Mouse (Mus musculus) intestine, embryonic 15.5 days (tissue): ENCODE measurements around the gene 9930022D16Rik. TPM values are rescaled to one million over a fixed set of nuclear protein-coding genes. Genes with fewer than 3 reads are reported as not detected.

Source experiments
- ATAC-seq: fragments of 200-750 bp; cut with Nextera tagmentation; 2 replicates; pipeline ENCODE4 v1.8.0; 2017; ENCODE audit warnings: moderate TSS enrichment, moderate library complexity
- H3K27ac ChIP-seq: fragments of 300-500 bp; sonication (generic); 2 replicates; pipeline ENCODE4 v1.5.1; 2015; ENCODE audit warnings: mild to moderate bottlenecking, inconsistent platforms
- H3K27me3 ChIP-seq: fragments of 300-500 bp; sonication (generic); replicated peaks from 2 replicates; pipeline ENCODE4 v1.6.1; 2015; ENCODE audit warnings: inconsistent platforms
- H3K36me3 ChIP-seq: fragments of 300-500 bp; sonication (generic); 2 replicates; pipeline ENCODE4 v1.6.1; 2015; ENCODE audit warnings: inconsistent platforms
- H3K4me1 ChIP-seq: fragments of 300-500 bp; sonication (generic); replicated peaks from 2 replicates; pipeline ENCODE4 v1.6.1; 2015; ENCODE audit warnings: inconsistent platforms
- H3K4me2 ChIP-seq: fragments of 300-500 bp; sonication (generic); replicated peaks from 2 replicates; pipeline ENCODE4 v1.6.1; 2015; ENCODE audit warnings: mild to moderate bottlenecking, inconsistent platforms
- H3K4me3 ChIP-seq: fragments of 300-500 bp; sonication (generic); replicated peaks from 2 replicates; pipeline ENCODE4 v1.5.1; 2015; ENCODE audit warnings: inconsistent platforms
- H3K9ac ChIP-seq: fragments of 300-500 bp; sonication (generic); 2 replicates; pipeline ENCODE4 v1.6.1; 2015; ENCODE audit warnings: inconsistent platforms
- H3K9me3 ChIP-seq: fragments of 300-500 bp; sonication (generic); 2 replicates; pipeline ENCODE4 v1.6.1; 2016; ENCODE audit warnings: inconsistent platforms
- WGBS: fragments of 180-500 bp; shearing (Covaris S2); methylation state at CpG from one replicate; pipeline ENCODE4 v1.1.7; 2015; 5-methylcytosine and 5-hydroxymethylcytosine counted together
- polyA plus RNA-seq: library from polyadenylated mRNA; unstranded; fragments of >200 nt; fragmentation: Nextera tagmentation; extraction: Ambion mirVana; gene quantifications from 2 replicates; pipeline ENCODE4 v1.2.1, GENCODE M21; 2015

Gene 9930022D16Rik
- polyA plus RNA-seq, 1 experiment from 2014 or later: not detected

GRCm38 (mm10) chr11:109419961-109420566 lies 6.3 kb downstream of the 9930022D16Rik start:
- no peak for ATAC-seq
- 54% methylated on average over 16 of the region's 16 CpGs for WGBS
- peak overlapping the region; percentile 17; the same call in 1 of the 2 replicates for H3K4me2 ChIP-seq

GRCm38 (mm10) chr11:109420567-109420962 lies 6.8 kb downstream of the 9930022D16Rik start:
- no peaks in the 10 kb centered on the region for H3K27me3 ChIP-seq
- WGBS: 81% methylated on average over 14 of the region's 14 CpGs

More at GRCm38 (mm10) chr11:109419961-109420566, 6.3 kb downstream of the 9930022D16Rik start:
- Histone ChIP-seq H3K4me1 (0 out of 2 replicates have a peak, but pooled peaks cover 3% of the 10 kb centered on the region), H3K4me3 (no peak overlapping the region), H3K27ac (no peak overlapping the region), H3K27me3 (no peaks in the 10 kb centered on the region), H3K36me3 (no peaks in the 10 kb centered on the region), H3K9me3 (no peaks in the 10 kb centered on the region), H3K9ac (no peak overlapping the region)

GRCm38 (mm10) chr11:109421205-109421604 lies 7.5 kb downstream of the 9930022D16Rik start:
- Histone ChIP-seq H3K4me2 (no peak overlapping the region), H3K4me3 (no peak overlapping the region), H3K9ac (no peak overlapping the region), H3K4me1 (0 out of 2 replicates have a peak, but pooled peaks cover 6% of the 10 kb centered on the region), H3K36me3 (no peaks in the 10 kb centered on the region), H3K27ac (no peak overlapping the region), H3K9me3 (no peaks in the 10 kb centered on the region), H3K27me3 (no peaks in the 10 kb centered on the region)
- ATAC-seq: no peak
- 71% methylated on average over 5 of the region's 5 CpGs for WGBS

More at GRCm38 (mm10) chr11:109420567-109420962, 6.8 kb downstream of the 9930022D16Rik start:
- H3K36me3 ChIP-seq: no peaks in the 10 kb centered on the region
- 0 out of 2 replicates have a peak, but pooled peaks cover 6% of the 10 kb centered on the region for H3K4me1 ChIP-seq
- H3K9me3 ChIP-seq: no peaks in the 10 kb centered on the region
- no peak overlapping the region for H3K9ac ChIP-seq
- H3K27ac ChIP-seq: no peak overlapping the region
- no peak for ATAC-seq
- no peak overlapping the region for H3K4me3 ChIP-seq
- H3K4me2 ChIP-seq: no peak overlapping the region

- H3K9me3 ChIP-seq: no peaks in the 10 kb centered on the region
- H3K4me2 ChIP-seq: no peak overlapping the region
- ATAC-seq: no peak
- 98% methylated on average over 4 of the region's 4 CpGs for WGBS
- no peak overlapping the region for H3K27ac ChIP-seq
- peaks cover 8% of the 10 kb centered on the region; the same call in 1 of the 2 replicates for H3K4me1 ChIP-seq
- H3K9ac ChIP-seq: no peak overlapping the region
- no peaks in the 10 kb centered on the region for H3K27me3 ChIP-seq
- no peaks in the 10 kb centered on the region for H3K36me3 ChIP-seq
- H3K4me3 ChIP-seq: no peak overlapping the region
These were observed 8.5 kb downstream of the 9930022D16Rik start for GRCm38 (mm10) chr11:109422263-109422662.

- ATAC-seq: no peak
- Histone ChIP-seq H3K36me3 (no peaks in the 10 kb centered on the region), H3K27ac (no peak overlapping the region), H3K4me1 (peaks cover 8% of the 10 kb centered on the region; the same call in 1 of the 2 replicates), H3K4me2 (no peak overlapping the region), H3K9ac (no peak overlapping the region), H3K9me3 (no peaks in the 10 kb centered on the region), H3K4me3 (no peak overlapping the region), H3K27me3 (no peaks in the 10 kb centered on the region)
- WGBS: 73% methylated on average over 1 of the region's 1 CpGs
These were observed 9.6 kb downstream of the 9930022D16Rik start for GRCm38 (mm10) chr11:109423294-109423693.

DNA sequence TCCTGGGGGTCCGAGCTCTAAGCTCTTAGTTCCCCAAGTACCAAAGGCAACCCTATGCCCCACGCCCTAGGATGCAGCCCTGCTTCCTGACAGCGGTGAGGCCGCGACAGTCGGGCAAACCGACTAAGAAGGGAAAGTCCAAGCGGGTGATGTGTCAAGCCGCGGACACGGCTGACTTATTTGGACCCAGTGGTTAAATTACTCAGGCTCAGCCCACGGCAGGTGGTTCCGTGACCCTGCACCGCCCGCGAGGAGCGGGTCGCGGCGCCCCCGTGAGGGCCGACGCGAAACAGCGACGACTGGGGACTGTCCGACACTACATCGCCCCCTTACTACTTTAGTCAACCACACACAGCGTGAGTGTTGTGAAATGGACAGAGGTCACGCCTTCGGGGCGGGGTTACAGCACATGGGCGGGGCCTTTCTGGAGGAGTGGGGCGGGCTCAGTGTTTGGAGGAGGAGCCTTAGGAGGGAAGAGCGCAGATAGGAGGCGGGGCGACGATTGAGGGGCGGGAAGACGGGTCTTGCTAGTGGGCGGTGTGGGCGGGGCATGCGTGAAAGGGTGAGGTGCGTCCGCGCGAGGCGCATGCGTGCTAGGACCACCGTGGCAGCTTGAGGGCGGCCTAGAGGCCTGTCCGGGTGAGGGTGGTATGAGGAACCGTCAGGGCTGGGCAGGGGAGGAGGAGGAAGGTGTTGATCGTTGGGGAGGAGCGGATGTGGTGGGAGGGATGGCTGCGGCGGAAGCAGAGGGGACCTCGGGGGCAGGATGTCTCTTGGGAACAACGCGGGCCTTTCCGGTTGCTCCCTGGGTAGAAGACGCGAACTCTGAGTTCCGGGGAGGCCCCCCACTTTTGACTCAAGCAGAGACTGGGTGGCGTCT lies 11.9 kb downstream of the 9930022D16Rik start, which contains the start of gene Amz2:
TSS of gene Amz2 (plus strand) at position 555 of the 880 bp plus-strand sequence.
- H3K9ac ChIP-seq: peak within 1 kb of the TSS; percentile 61
- peak; percentile 98 for ATAC-seq
- peak within 1 kb of the TSS; percentile 62 for H3K4me3 ChIP-seq
- peaks cover 5% of the 10 kb centered on the region; the same call in 1 of the 2 replicates for H3K4me1 ChIP-seq
- H3K27me3 ChIP-seq: no peaks in the 10 kb centered on the region
- H3K9me3 ChIP-seq: no peaks in the 10 kb centered on the region
- under 1% methylated on average over 65 of the region's 65 CpGs for WGBS
- H3K36me3 ChIP-seq: peaks cover 13% of the 10 kb centered on the region; the same call in 1 of the 2 replicates
- H3K4me2 ChIP-seq: peak within 1 kb of the TSS; percentile 76
- peak within 1 kb of the TSS; percentile 88 for H3K27ac ChIP-seq

DNA sequence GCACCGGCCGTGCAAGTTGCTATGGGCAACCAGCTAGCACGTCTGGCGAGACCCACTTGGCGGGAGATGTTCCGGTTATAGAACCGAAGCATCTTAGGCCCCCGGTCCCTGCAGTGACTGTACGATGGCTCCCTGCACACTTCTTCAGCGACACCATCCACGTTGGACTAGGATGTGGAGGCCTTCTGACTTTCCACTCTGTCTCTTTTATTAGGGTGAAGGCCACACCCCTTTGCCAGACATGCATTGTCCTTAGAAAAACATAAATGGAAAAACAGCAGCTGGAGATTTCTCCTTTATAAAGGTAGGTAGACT lies 12.5 kb downstream of the 9930022D16Rik start:
- Histone ChIP-seq H3K4me2 (peak overlapping the region; percentile 76), H3K4me1 (peaks cover 5% of the 10 kb centered on the region; the same call in 1 of the 2 replicates), H3K9ac (peak overlapping the region; percentile 61), H3K4me3 (peak overlapping the region; percentile 62), H3K9me3 (no peaks in the 10 kb centered on the region), H3K27ac (peak overlapping the region; percentile 88), H3K27me3 (no peaks in the 10 kb centered on the region), H3K36me3 (peaks cover 14% of the 10 kb centered on the region; the same call in 1 of the 2 replicates)
- ATAC-seq: no peak
- under 1% methylated on average over 11 of the region's 11 CpGs for WGBS

GRCm38 (mm10) chr11:109427353-109427752 lies 13.6 kb downstream of the 9930022D16Rik start:
- WGBS: 94% methylated on average over 5 of the region's 5 CpGs
- Histone ChIP-seq H3K27me3 (no peaks in the 10 kb centered on the region), H3K9me3 (no peaks in the 10 kb centered on the region), H3K27ac (no peak overlapping the region), H3K4me3 (no peak overlapping the region), H3K4me2 (no peak overlapping the region), H3K36me3 (peaks cover 14% of the 10 kb centered on the region; the same call in 1 of the 2 replicates), H3K9ac (no peak overlapping the region), H3K4me1 (peaks cover 8% of the 10 kb centered on the region; the same call in 1 of the 2 replicates)
- no peak for ATAC-seq

- H3K4me1 ChIP-seq: peaks cover 3% of the 10 kb centered on the region; the same call in 1 of the 2 replicates
- 94% methylated on average over 16 of the region's 16 CpGs for WGBS
- no peak for ATAC-seq
- no peaks in the 10 kb centered on the region for H3K27me3 ChIP-seq
- no peak overlapping the region for H3K9ac ChIP-seq
- H3K36me3 ChIP-seq: peaks cover 30% of the 10 kb centered on the region; the same call in 1 of the 2 replicates
- H3K4me2 ChIP-seq: no peak overlapping the region
- no peak overlapping the region for H3K4me3 ChIP-seq
- H3K9me3 ChIP-seq: no peaks in the 10 kb centered on the region
- no peak overlapping the region for H3K27ac ChIP-seq
These were observed 20.6 kb downstream of the 9930022D16Rik start for GRCm38 (mm10) chr11:109434233-109434798.

GRCm38 (mm10) chr11:109436889-109437288 lies 23.2 kb downstream of the 9930022D16Rik start:
- H3K4me2 ChIP-seq: no peak overlapping the region
- H3K4me3 ChIP-seq: no peak overlapping the region
- peaks cover 20% of the 10 kb centered on the region; the same call in 1 of the 2 replicates for H3K36me3 ChIP-seq
- H3K9me3 ChIP-seq: no peaks in the 10 kb centered on the region
- no peaks in the 10 kb centered on the region for H3K27me3 ChIP-seq
- H3K4me1 ChIP-seq: peaks cover 7% of the 10 kb centered on the region; the same call in 1 of the 2 replicates
- 70% methylated on average over 8 of the region's 8 CpGs for WGBS
- H3K9ac ChIP-seq: no peak overlapping the region
- no peak overlapping the region for H3K27ac ChIP-seq
- ATAC-seq: no peak

DNA sequence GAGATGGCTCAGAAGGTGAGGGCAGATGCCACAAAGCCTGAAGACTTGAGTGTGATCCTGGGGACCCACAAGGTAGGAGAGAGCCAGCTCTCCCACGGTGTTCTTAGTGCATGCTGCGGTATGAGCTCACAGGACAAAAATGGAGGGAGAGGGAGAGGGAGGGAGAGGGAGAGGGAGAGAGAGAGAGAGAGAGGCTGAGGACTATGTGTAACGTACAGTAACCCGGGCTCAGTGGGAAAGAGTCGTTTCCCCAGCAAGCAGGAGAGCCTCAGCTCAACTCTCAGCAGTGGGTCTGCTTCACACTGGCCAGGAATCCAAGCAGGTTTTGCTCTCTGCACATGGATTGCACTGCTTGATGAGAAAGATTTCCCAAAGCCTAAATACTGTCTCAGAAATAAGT lies 25.5 kb downstream of the 9930022D16Rik start:
- peak; percentile 57 for ATAC-seq
- no peak overlapping the region; the same call in 1 of the 2 replicates for H3K9ac ChIP-seq
- H3K27ac ChIP-seq: 0 out of 2 replicates have a peak overlapping the region, but pooled peaks have one; percentile 10

More for the DNA sequence above, 25.5 kb downstream of the 9930022D16Rik start:
- H3K36me3 ChIP-seq: peaks cover 16% of the 10 kb centered on the region; the same call in 1 of the 2 replicates
- no peak overlapping the region for H3K4me3 ChIP-seq
- H3K4me1 ChIP-seq: peaks cover 7% of the 10 kb centered on the region; the same call in 1 of the 2 replicates
- H3K4me2 ChIP-seq: peak overlapping the region; percentile 89
- H3K27me3 ChIP-seq: no peaks in the 10 kb centered on the region
- H3K9me3 ChIP-seq: no peaks in the 10 kb centered on the region
- WGBS: 6% methylated on average over 5 of the region's 5 CpGs
